Mouse (Mus musculus) small intestine, adult 2 months (tissue): ENCODE results near the gene Ankrd53.

Experiments used
- CTCF ChIP-seq: fragments of 200-500 bp; IDR thresholded peaks from 2 replicates; pipeline ENCODE4 v1.5.1; 2012; ENCODE audit warnings: low read depth, mild to moderate bottlenecking, control low read depth, inconsistent platforms, low read length, moderate library complexity, mixed read lengths; ENCODE audit not compliant: insufficient replicate concordance, insufficient read length; ENCODE audit errors: extremely low read depth
- POLR2A ChIP-seq: fragments of 200-500 bp; IDR thresholded peaks from 2 replicates; pipeline ENCODE4 v1.6.1; 2012; ENCODE audit warnings: low read depth, mild to moderate bottlenecking, control low read depth, inconsistent platforms, low read length, moderate library complexity

DNA sequence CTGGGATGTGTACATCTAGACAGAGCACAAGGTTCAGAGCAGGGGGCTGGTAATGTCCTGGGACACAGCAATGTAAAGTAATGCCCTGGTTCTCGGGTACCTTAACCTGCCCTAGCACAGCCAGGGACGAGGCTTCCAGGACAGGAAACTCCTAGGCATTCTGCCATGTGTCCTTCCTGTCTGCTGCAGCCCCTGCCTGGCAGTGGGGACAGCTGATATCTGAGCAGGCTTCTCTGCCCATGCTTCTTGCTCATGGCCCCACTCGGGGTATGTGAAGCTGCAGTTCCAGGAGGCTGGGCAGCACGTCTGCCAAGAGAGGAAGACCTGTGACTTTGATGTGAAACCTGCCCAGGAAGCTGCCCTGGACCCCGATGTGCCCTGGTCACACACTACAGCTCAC is 6.0 kb downstream of the Ankrd53 start:
- no peak for TF ChIP-seq CTCF
- no peak for TF ChIP-seq POLR2A
